Mouse (Mus musculus): ENCODE measurements around the gene Zbed4.
"Not testable (repeated sequence)": the region's sequence is repeated elsewhere in the genome, so short reads cannot be mapped to it uniquely, and the experiment has no call there.

Zbed4 gene

DNA sequence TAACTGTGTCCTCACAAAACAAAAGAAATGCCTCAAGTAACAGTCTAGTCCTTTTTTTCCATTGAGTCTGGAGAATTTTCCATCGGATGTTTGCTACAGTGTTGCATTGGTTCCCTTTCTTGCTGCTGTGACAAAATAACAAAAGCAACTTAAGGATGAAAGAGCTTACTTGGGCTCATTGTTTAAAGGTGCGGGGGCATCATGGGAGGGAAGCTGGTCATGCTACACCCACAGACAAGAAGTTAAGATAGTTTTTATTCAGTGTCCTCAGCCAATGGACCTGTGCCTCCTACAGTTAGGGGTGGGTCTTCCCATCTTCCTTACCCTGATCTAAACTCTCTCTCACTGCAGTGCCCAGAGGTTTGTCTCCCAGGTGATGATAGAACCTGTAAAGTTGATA is 13.0 kb upstream of the Zbed4 start:
- no peak for DNase-seq

DNA sequence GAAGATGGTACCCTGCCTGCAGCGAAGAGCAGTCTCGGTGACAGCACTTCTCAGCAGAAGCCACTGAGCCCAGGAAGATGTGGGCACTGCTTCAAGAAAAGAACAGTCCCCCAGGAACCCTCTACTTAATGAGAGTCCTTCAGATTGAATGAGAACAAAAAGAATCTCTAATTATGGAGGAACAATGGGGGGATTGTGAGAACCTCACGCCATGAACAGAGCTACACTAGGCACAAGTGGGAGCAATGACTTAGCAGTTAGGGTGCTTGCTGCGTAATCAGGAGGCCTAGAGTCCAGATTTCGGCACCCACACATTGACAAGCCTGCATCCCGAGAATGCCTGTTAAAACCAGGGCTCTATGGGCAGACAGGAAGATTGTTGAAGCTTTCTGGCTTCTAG is 10.1 kb upstream of the Zbed4 start:
- DNase-seq = no peak

DNA sequence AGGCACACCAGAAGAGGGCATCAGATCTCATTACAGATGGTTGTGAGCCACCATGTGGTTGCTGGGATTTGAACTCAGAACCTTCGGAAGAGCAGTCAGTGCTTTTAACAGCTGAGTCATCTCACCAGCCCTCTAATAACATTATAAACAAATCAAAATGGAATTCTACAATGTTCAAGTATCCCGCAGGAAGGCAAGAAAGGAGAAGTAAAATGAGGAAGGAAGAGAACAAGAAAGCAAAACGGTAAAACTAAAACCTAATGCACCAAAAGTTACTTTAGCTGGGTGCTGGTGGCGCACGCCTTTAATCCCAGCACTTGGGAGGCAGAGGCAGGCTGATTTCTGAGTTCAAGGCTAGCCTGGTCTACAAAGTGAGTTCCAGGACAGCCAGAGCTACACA is 8.1 kb upstream of the Zbed4 start:
- not testable (repeated sequence) for DNase-seq

DNA sequence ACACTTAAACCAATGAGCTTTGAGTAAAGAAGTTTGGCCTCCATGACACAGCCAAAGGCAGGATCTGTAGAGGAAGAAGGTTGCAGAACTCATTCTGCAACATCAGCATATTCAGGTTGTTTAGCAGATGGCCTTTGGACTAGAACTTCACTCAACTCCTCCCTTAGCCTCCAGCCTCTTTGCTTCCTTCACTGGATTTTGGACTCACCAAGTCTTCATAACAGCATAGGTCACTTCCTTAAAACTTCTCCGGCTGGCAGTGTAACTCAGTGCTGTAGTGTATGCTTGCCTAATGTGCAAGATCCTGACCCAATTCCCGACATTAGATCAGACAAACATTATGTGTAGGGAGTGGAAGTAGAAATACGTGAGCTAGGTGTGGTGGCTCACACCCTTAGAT is 6.1 kb upstream of the Zbed4 start:
- DNase-seq = no peak

DNA sequence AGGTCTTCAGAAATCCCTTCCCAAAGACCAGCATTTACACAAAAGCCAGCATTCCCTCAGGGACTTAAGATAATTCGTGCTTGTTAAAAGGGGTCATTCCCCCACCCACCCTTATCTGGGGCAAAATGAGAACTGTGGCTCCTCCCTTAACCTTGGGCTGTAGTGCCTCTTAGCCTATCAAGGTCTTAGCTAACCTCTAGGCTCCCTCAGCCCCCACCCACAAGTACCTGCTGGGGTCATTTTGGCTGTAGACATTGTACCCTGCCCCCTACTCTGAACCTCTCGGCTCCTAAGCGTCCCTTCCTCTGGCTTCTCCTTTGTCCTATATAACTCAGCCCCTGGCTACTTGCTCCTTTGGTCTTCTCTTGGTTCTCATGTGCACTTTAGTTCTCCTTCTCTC is 5.5 kb upstream of the Zbed4 start:
- DNase-seq = no peak

DNA sequence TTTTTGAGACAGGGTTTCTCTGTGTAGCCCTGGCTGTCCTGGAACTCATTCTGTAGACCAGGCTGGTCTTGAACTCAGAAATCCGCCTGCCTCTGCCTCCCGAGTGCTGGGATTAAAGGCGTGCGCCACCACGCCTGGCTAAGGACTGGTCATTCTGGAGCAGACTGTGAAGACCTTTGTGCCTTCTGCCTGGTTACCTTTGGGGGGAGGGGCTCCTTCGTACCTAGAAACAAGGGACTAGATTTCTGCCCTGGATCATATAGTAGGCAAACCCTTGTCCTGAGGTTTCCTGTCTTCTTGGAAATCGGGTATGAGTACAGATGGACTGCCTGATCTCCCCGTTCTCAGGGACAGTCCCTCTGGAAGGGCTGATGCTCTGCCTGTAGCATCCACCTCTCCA is 1.8 kb upstream of the Zbed4 start:
- DNase-seq = not testable (repeated sequence)

DNA sequence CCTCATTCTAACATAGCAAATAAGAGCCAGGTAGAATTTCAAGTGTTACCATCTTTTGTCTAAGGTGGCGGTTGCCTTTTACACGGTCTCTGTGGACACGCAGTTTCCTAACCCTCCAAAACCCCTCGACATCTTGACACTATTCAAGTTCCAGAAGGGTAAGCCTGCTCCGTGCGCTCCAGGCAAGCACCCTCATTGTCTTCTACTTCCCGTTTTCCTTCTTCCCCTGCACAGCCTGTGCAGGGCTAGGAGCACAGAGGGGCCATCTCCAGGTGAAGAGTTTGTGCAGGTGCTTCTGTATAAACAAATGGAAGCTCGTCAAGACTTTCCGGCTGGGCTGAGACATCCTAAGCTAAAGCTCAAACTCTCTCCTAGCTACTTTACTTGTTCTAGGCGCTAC is 1.4 kb upstream of the Zbed4 start:
- no peak for DNase-seq

DNA sequence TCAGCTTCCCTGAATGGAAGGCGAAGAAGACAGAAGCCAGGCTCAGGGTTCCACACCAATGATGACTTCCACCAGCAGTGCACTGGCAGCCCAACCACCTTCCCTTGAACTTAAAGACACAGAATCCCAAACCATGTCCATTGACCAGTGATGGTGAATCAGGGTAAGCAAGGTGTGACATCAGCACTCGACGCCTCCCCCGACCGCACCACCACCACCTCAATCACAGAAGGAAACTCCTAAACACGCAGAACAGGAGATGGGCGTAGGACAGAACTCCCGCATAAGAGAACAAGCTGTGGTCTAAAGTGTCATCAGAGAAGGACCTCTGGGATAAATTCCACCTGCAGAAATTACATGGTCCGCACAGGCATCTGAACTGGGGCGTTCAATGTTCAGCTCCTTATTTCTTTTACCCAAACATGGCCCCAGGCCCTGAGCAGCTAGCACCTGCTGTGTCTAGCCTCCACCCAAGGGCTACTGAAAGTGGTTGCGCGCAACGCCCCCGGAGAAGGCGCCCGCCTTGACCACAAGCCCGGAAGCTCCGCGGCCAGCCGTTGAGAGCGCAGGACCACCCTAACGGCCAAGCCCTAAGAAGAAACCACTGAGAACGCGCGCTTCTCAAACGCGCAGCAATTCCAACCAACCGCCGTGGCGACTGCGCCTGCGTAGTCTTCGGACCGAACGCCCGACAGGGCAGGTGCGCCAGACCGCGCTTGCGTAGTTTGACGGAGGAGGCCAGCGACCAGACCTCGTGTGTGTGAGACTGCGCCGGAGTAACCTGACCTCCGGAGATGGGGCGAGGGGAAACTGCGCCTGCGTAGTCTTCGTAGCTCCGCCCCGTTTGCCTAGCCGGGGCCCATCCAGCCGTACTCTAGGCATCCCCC is 540 bp upstream of the Zbed4 start:
- DNase-seq = peak; percentile 99

DNA sequence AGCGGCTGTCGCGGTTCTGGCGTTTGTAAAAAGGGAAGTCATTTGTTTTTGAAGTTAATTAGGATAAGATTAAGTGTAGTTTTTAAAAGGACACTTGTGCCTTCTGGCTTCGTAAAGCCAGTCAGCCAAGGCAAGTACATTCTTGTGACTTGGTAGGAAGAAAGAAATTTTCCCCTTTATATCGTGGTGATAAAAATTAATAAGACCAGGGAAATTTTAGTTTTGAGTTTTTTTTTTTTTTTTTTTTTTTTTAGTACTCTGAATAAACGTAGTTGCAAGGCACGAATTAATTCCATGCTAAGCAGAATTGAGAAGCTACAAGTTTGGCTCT is 908 bp downstream of the Zbed4 start:
- no peak for DNase-seq

DNA sequence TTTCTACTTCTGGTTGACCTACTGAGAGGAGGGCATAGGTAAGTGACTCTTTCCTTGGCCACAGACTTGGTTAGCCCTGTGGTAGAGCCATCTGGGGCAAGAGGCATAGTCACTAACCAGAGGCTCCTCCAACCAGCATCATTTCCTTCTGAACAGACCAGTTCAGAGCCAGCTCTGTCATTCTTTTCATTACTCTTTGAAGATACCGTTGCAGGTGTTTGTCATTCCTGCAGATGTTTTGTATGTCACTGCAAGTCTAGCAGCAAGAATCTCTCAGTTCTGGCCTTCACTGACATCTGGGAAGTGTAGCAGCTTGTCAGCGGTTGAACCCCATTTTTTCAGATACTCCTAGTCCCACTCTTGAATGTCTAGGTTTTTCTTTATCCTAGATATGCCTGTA is 3.4 kb downstream of the Zbed4 start:
- DNase-seq = no peak

DNA sequence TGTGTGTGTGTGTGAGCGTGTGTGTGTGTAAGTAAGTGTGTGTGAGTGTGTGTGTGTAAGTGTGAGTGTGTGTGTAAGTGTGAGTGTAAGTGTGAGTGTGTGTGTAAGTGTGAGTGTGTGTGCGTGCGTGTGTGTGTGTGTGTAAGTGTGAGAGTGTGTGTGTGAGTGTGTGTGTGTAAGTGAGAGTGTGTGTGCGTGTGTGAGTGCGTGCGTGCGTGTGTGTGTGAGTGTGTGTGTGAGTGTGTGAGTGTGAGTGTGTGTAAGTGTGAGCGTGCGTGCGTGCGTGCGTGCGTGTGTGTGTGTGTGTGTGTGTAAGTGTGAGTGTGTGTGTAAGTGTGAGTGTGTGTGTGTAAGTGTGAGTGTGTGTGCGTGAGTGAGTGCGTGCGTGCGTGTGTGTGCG is 4.3 kb downstream of the Zbed4 start:
- DNase-seq = no peak

DNA sequence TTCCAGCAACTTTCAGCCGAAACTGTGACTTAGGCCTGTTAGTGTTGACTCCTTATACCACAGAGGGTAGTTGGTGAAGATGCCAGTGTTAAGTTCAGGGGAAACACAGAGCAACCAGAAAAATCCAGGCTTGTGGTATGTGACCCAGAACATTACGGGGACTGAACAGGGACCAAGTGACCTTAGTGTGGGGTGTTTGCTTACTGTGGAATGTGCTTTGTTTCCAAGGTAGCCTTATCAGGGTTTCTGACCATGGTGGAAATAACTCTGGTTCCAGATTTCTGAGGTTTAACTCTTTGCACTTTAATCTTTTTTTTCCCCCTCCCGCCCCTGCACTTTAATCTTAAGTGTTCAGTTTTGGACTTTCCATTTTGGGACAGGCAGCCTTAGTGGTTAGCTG is 6.6 kb downstream of the Zbed4 start:
- DNase-seq = no peak

DNA sequence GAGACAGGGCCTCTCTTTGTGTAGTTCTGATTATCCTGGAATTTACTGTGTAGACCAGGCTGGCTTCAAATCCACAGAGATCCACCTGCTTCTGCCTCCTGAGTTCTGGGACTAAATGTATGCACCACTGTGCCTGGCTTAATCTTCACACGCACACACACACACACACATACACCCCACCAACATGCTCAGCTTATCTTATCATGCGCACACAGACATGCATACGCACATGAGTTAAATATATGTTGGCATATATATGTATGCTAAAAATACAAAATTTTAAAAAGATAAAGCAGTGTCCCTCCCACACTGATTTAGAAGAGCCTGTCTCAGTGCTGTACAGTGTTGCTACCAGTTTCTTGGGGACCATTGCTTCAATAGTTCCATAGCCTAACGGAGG is 10.1 kb downstream of the Zbed4 start:
- no peak for DNase-seq

DNA sequence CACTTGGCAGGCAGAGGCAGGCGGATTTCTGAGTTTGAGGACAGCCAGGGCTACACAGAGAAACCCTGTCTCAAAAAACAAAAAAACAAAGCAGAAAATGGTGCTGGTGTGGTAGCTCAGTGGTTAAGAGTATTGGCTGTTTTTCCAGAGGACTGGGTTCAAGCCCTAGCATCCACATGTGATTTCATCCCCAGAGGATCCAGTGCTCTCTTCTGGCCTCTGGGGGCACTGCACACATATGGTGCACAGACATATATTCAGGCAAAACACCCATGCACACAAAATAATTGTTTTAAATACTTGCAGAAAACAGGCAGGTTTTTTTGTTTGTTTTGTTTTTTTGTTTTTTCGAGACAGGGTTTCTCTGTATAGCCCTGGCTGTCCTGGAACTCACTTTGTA is 14.7 kb downstream of the Zbed4 start:
- DNase-seq = not testable (repeated sequence)

DNA sequence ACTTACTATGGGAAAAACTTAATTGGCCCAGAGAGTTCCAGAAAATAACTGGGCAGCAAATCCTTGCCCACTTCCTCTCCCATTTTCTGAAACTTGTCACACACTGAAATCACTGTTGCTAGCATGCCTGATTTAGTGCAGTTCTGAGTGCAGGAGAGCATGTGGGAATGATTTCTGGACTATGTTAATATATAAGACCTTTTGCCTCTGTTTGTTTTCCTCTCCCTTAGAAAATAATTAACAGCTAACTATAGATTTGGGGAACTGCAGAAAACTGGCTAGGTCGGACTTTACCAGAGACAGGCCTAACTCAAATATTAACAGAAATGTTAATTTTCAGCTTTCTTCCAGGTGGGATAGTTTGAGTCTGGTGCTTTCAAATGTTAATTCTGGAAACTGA is 17.1 kb downstream of the Zbed4 start:
- no peak for DNase-seq

DNA sequence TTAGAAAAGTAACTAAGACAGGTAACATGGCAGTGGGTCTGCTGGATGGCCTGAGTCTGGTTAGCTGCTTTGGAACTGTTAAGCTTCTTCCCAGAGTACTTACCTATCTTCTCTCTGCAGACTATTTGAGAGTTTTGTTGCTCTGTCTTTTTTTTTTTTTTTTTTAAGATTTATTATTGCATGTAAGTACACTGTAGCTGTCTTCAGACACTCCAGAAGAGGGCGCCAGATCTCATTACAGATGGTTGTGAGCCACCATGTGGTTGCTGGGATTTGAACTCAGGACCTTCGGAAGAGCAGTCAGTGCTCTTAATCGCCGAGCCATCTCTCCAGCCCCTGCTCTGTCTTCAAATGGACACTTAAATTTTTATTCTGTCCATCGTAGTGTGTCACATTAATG is 23.2 kb downstream of the Zbed4 start:
- DNase-seq = not testable (repeated sequence)

DNA sequence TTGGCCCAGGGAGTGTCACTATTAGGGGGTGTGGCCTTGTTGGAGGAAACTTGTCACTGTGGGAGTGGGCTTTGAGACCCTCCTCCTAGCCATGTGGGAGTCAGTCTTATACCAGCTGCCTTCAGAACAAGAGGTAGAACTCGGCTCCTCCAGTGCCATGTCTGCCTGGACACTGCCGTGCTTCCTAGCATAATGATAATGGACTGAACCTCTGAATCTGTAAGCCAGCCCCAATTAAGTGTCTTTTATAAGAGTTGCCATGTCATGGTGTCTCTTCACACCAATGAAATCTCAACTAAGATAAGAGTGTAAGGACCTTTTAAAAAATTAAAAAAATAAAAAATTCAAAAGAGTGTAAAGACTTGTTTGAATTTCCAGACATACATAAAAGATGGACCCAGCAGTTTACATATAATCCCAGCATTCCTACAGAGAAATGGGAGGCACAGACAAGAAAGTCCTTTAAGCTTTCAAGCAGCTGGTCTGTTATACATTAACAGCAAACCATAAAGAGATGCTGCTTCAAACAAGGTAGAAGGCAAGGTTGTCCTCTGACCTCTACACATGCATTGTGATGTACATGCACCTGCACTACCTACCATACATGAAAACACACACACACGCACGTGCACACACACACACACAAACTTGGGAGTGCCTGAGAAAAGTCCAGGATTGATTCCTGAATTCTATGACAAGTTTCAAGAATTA is 40.8 kb downstream of the Zbed4 start:
- DNase-seq = no peak

DNA sequence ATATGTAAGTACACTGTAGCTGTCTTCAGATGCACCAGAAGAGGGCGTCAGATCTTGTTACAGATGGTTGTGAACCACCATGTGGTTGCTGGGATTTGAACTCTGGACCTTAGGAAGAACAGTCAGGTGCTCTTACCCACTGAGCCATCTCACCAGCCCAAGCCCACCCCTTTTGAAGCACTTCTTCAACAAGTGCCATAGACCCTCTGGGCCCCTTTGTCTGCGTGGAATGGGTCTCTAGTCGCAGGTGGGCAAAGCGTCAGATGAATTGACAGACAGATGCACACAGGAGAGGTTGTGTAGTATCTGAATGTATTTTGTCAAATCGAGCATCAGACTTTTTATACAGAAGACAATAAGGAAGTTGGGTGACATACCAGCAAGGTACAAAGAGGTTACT is 43.3 kb downstream of the Zbed4 start:
- not testable (repeated sequence) for DNase-seq

DNA sequence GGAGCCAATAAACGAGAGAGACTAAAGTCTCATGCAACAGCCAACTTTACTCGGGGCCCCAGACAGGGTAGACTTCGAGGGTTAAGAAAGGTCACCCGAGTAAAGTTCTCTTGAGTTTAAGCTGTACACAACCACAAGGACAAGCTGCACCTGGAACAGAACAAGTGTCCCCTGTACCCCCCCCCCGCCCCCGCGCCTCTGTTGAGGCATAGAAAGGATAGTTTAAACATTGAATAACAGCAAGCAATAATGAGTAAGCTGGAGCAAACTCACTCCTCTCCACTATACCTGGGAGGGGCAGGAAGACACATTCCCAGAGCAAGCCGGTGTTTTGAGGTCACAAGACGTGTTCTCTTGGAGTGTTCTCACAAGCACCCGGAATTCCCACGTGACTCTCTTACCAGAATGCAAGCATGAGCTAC is 48.5 kb downstream of the Zbed4 start:
- DNase-seq = no peak

DNA sequence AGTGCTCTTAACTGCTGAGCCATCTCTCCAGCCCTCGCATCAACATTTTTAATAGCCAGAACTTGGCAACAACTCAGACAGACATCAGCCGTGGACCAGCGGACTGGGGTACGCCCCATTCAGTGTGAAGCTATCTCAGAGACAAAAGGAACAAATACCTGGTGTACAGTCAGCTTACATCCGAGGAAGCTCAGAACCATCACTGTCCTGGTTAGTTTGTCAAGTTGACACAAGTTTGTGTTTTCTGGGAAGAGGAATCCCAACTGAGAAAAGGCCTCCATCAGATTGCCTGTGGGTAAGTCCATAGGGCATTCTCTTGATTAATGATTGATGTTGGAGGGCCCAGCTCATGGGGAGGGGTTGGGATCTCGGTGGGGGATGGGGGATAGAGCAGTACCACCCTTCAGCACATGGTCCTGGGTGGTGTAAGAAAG is 49.5 kb downstream of the Zbed4 start:
- DNase-seq = no peak

DNA sequence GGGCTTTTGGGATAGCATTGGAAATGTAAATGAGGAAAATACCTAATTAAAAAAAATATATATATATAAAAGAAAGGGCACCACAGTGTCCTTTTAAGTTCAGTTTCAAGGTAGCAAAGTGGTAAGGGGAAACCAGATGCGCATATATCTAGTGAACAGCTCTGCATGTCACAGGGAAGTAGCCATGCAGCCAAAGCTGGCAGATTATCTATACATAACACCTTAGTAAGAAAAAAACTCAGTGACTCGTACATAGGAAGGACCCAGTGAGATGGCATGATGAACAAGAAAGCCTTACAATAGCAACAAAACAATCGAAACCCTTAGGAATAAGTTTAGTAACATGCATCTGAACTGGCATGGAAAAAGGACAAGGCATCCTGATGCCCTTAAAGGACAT is 50.4 kb downstream of the Zbed4 start:
- DNase-seq = no peak

DNA sequence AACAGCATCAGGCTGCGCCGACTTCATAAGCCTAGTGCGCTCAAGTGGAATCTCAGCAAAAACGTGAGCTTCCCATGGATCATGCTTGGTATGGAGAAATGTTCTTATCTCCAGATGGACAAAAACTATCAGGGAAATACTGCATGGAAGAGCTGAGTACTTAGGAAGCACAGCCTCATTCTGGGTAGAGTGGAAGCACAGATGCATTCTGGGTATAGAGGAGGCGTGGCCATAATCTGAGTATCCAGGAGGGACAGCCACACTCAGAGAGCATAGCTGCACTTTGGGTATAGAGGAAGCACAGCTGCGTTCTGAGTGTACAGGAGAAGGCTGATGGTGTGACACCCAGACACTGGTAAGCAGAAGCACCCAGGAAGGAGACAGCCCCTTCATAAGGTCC is 50.9 kb downstream of the Zbed4 start:
- DNase-seq = no peak

DNA sequence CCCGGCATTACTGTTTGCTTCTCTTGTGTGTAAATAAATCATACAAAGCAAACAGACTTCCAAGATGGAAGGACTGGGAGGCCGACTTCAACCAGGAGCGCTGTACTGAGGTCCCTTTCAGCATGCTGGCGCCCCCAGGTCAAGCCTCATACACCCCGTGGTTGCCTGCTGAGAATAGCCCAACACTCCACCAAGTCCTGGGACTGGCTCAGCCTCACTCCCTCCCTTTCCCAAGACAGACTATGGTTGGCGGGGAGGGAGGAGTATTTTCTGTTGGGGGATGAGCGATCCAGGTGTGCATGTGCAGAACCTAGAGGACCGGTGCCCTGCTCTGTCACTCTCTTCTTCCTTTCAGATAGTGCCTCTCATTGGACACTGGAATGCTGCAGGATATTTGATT is 56.7 kb downstream of the Zbed4 start:
- DNase-seq = no peak

DNA sequence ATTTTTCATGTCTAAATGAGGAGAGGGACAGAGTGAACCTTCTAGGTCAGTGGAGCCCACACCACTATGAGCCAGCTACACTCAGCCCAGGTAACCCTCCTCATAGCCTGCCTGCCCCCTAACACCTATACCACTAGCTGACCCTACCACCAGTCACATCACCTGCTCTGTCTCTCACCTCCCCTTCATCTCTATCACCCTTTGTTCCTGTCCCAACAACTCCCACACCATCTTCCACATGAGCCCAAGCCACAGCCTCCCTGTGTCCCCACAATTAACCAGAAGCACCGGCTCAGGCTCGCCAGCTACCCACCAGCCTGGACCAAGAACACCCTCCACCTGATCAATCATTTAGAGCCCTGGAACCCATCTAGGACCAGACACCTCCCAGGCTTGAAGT is 58.9 kb downstream of the Zbed4 start:
- no peak for DNase-seq

DNA sequence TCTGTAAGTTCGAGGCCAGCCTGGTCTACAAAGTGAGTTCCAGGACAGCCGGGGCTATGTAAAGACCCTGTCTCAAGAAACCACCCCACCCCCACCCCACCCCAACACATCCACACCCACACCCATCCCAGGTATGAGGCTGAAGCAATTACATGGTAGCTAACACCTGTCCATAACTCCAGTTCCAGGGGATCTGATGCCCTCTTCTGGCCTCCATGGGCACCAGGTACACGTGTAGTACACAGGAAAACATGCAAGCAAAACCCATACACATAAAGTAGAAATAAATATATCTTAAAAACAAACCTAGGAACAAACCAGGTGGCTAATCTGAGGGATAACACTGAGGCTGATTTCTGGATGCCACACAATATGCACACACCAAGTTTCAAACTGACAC is 61.8 kb downstream of the Zbed4 start:
- no peak for DNase-seq
